Mouse (Mus musculus) CH12.LX (cell line): Measurements from ENCODE around the gene Stx8.

Experiments
- BHLHE40 ChIP-seq: IDR thresholded peaks from 2 replicates; pipeline ENCODE4 v1.6.1; 2011; ENCODE audit warnings: mild to moderate bottlenecking, low read depth, low read length, improper control_type of control experiment
- CTCF ChIP-seq, 2 experiments: IDR thresholded peaks in 1 of 2; conservative IDR thresholded peaks in 1 of 2; 2 replicates each; pipeline ENCODE4 v1.5.1; 2011 to 2012; ENCODE audit warnings: low read depth in 2 of 2, low read length in 2 of 2, improper control_type of control experiment in 1 of 2, inconsistent platforms in 1 of 2, mild to moderate bottlenecking in 1 of 2, moderate library complexity in 1 of 2
- GABPA ChIP-seq: IDR thresholded peaks from 2 replicates; pipeline ENCODE4 v1.6.1; 2012; ENCODE audit warnings: low read depth, low read length, improper control_type of control experiment, inconsistent platforms; ENCODE audit not compliant: insufficient replicate concordance
- JUN ChIP-seq: IDR thresholded peaks from 2 replicates; pipeline ENCODE4 v1.6.1; 2011; ENCODE audit warnings: low read depth, mild to moderate bottlenecking, low read length, improper control_type of control experiment, moderate library complexity; ENCODE audit not compliant: insufficient read depth
- MAX ChIP-seq: IDR thresholded peaks from 2 replicates; pipeline ENCODE4 v1.6.1; 2011; ENCODE audit warnings: low read length, improper control_type of control experiment
- MYC ChIP-seq: IDR thresholded peaks from 2 replicates; pipeline ENCODE4 v1.6.1; 2011; ENCODE audit warnings: low read depth, mild to moderate bottlenecking, improper control_type of control experiment, low read length
- NRF1 ChIP-seq: IDR thresholded peaks from 2 replicates; pipeline ENCODE4 v1.6.1; 2014; ENCODE audit warnings: low read depth, mild to moderate bottlenecking, inconsistent platforms, low read length, improper control_type of control experiment, moderate library complexity
- POLR2A ChIP-seq: IDR thresholded peaks from 2 replicates; pipeline ENCODE4 v1.6.1; 2011; ENCODE audit warnings: low read depth, mild to moderate bottlenecking, improper control_type of control experiment, low read length
- USF1 ChIP-seq: IDR thresholded peaks from 2 replicates; pipeline ENCODE4 v1.6.1; 2014; ENCODE audit warnings: low read depth, mild to moderate bottlenecking, inconsistent platforms, low read length, improper control_type of control experiment

DNA sequence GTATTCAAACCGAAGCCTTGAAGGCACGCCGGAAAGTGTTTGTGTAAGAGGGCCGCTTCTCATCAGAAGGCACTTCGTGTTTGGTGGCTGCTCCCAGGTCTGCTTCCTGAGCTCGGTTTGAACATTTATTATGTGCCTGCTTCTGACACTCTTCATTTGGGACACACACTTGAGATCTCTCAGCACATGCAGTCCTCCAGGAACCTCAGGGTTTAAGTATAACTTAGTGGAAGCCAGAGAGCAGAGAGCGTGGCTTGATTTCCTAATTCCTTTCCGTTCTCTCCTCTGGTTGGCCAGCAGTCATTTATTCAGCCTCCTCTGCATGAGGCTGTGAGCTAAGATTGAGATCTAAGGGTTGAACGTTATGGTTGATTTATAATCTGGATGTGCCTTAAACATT, 71.1 kb downstream of the Stx8 start:
- no peak for TF ChIP-seq NRF1
- TF ChIP-seq BHLHE40 = no peak
- TF ChIP-seq CTCF (conservative IDR thresholded peaks at IDR 0.05 in 1 of 2, IDR thresholded peaks at IDR 0.05 in 1 of 2; ENCODE audit: low read depth in 2 of 2, low read length in 2 of 2) = no peak
- TF ChIP-seq POLR2A = no peak
- TF ChIP-seq JUN = no peak
- no peak for TF ChIP-seq GABPA
- TF ChIP-seq USF1 = no peak
- TF ChIP-seq MYC = no peak
- no peak for TF ChIP-seq MAX
